Mouse (Mus musculus): ENCODE data around the gene Dlg4.

- TF ChIP-seq CTCF (IDR thresholded peaks at IDR 0.05; ENCODE audit: low read depth, low read length) (no peak), TAL1 (conservative IDR thresholded peaks at IDR 0.05; ENCODE audit: low read depth, low read length) (no peak)
These were observed 60.7 kb downstream of the Dlg4 start for GRCm38 (mm10) chr11:70077441-70077840.

Measured in G1E (cell line).